8 mouse cellular contexts compared by ENCODE assay signal in the genomic region with DNA sequence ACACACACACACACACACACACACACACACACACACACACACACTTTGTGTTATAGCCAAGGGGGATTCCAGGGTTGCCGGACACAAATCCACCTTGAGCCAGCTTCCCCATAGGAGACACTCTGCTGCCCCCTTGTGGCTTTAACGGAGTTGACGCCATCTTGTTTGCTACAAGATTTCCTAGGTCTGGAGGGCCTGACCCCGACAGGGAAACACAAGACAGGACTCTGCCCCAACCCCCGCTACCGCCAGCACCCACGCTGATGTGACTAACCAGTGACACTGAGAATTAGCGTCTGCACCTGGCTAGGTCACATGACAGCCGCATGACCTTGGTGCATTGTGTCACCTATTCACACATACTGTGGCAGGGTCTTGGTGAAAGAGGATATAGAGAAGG. TPM values are rescaled to one million over a fixed set of nuclear protein-coding genes. Genes with fewer than 3 reads are reported as not detected.
DNase-seq lines count a peak whose midpoint lies in the region; ATAC-seq and TF ChIP-seq lines count a peak whose summit lies in the region.
"Had no signal": no experiment of that assay in that cellular context is flagged by ENCODE, and none has a peak within 500 bp of the region (broad histone marks: within the 10 kb centered on the region; RNA-seq: fewer than 3 reads in every experiment).

No protein-coding gene starts in this region.

- no peak overlapping the region for H3K4me2 ChIP-seq in intestine, embryonic 15.5 days (replicated peaks)
- H3K4me2 ChIP-seq: heart, embryonic 15.5 days had no signal

- 7% methylated on average over 9 of the region's 9 CpGs for WGBS in intestine, embryonic 15.5 days
- WGBS in lung, adult 2 months = 9% methylated on average over 9 of the region's 9 CpGs

- 0 out of 2 replicates have a peak, but pooled peaks cover 8% of the 10 kb centered on the region for H3K27me3 ChIP-seq in intestine, embryonic 15.5 days (replicated peaks)

- TF ChIP-seq CTCF in lung, adult 2 months (IDR thresholded peaks at IDR 0.05; ENCODE audit: insufficient read depth, low read length) = peak; percentile 62

- no peaks in the 10 kb centered on the region for H3K9me3 ChIP-seq in intestine, embryonic 15.5 days
- H3K9me3 ChIP-seq: heart, embryonic 15.5 days had no signal

- no peak overlapping the region for H3K9ac ChIP-seq in intestine, embryonic 15.5 days
- H3K9ac ChIP-seq: heart, embryonic 15.5 days had no signal

- no peak overlapping the region for H3K27ac ChIP-seq in intestine, embryonic 15.5 days
- H3K27ac ChIP-seq: heart, embryonic 15.5 days had no signal

- intact Hi-C loops in left cerebral cortex, postnatal 10 days (cut with DNase I) = loop anchor here (5.0 kb wide), 1 partner anchor 310 kb away; no protein-coding TSS in a partner anchor
- intact Hi-C loops in left cerebral cortex, postnatal 36 days (cut with DNase I) = loop anchor here (5.0 kb wide), 1 partner anchor 310 kb away; no protein-coding TSS in a partner anchor

- no peaks in the 10 kb centered on the region for H3K4me1 ChIP-seq in intestine, embryonic 15.5 days (replicated peaks)
- H3K4me1 ChIP-seq in lung, adult 2 months (ENCODE audit: control insufficient read depth, insufficient read depth, low read length) = no peaks in the 10 kb centered on the region

- TF ChIP-seq POLR2A in lung, adult 2 months (IDR thresholded peaks at IDR 0.05; ENCODE audit: borderline replicate concordance, extremely low read depth, low read depth, low read length) = no peak

- H3K36me3 ChIP-seq in intestine, embryonic 15.5 days = no peaks in the 10 kb centered on the region
- H3K36me3 ChIP-seq: heart, embryonic 15.5 days had no signal

- peak; percentile 23 for ATAC-seq in intestine, embryonic 15.5 days

- DNase-seq in left cerebral cortex, postnatal 10 days (ENCODE audit: extremely low spot score in 1 of 2, low spot score in 2 of 2) = peak; percentile 58 to 77
- no peak for DNase-seq in left cerebral cortex, postnatal 36 days (ENCODE audit: low spot score in 2 of 2)
- peak; percentile 93 for DNase-seq in R1 (ENCODE audit: low read depth, low spot score)
- DNase-seq in cerebellum, adult 9-10 months = peak; percentile 72
- peak; percentile 19 for DNase-seq in lung, adult 2 months
- DNase-seq in right cerebral cortex, postnatal 4 days = peak; percentile 83

- H3K4me3 ChIP-seq in intestine, embryonic 15.5 days (replicated peaks) = no peak overlapping the region
- no peak overlapping the region for H3K4me3 ChIP-seq in lung, adult 2 months (replicated peaks; ENCODE audit: extremely low read depth, low read depth, low read length)
- H3K4me3 ChIP-seq: heart, embryonic 15.5 days had no signal

RNA-seq across cellular contexts. Expression of gene Sdsl, which starts 15.0 kb away (rescaled TPM):
- total RNA-seq in left cerebral cortex, postnatal 10 days (2021) = 1 to 10 TPM; 5.0 to 5.3 TPM
- total RNA-seq in left cerebral cortex, postnatal 36 days (2021) = 1 to 10 TPM; 5.5 to 5.7 TPM
- 14.0 and 18.0 TPM in 2 replicates for polyA plus RNA-seq in intestine, embryonic 15.5 days (2015; fragmentation: Nextera tagmentation; extraction: Ambion mirVana)
- polyA plus RNA-seq in lung, adult 2 months (2012; rRNA removed) = 2.1 and 2.3 TPM in 2 replicates

RNA-seq across cellular contexts. Expression of gene Sds, which starts 18.7 kb away (rescaled TPM):
- not detected for total RNA-seq in left cerebral cortex, postnatal 10 days (2021)
- not detected for total RNA-seq in left cerebral cortex, postnatal 36 days (2021)
- polyA plus RNA-seq in intestine, embryonic 15.5 days (2015; fragmentation: Nextera tagmentation; extraction: Ambion mirVana) = not detected in 2 replicates
- 0.65 and 0.70 TPM in 2 replicates for polyA plus RNA-seq in lung, adult 2 months (2012; rRNA removed)
- polyA plus RNA-seq: heart, embryonic 15.5 days had no signal

RNA-seq across cellular contexts. Expression of gene Lhx5, which starts 26.1 kb away (rescaled TPM):
- under 1 TPM; 0.20 to 0.32 TPM for total RNA-seq in left cerebral cortex, postnatal 10 days (2021)
- not detected for total RNA-seq in left cerebral cortex, postnatal 36 days (2021)
- polyA plus RNA-seq in intestine, embryonic 15.5 days (2015; fragmentation: Nextera tagmentation; extraction: Ambion mirVana) = 0.08 TPM in 1 of 2 replicates, not detected in the other
- polyA plus RNA-seq in lung, adult 2 months (2012; rRNA removed) = not detected in 2 replicates
- polyA plus RNA-seq: heart, embryonic 15.5 days had no signal

RNA-seq across cellular contexts. Expression of gene Plbd2, which starts 45.8 kb away (rescaled TPM):
- 10 to 100 TPM; 70.6 to 71.5 TPM for total RNA-seq in left cerebral cortex, postnatal 10 days (2021)
- 10 to 100 TPM; 57.2 to 66.1 TPM for total RNA-seq in left cerebral cortex, postnatal 36 days (2021)
- polyA plus RNA-seq in intestine, embryonic 15.5 days (2015; fragmentation: Nextera tagmentation; extraction: Ambion mirVana) = 49.8 and 50.2 TPM in 2 replicates
- 40.0 and 42.7 TPM in 2 replicates for polyA plus RNA-seq in lung, adult 2 months (2012; rRNA removed)

RNA-seq across cellular contexts. Expression of gene Slc8b1, which starts 53.3 kb away (rescaled TPM):
- total RNA-seq in left cerebral cortex, postnatal 10 days (2021) = 1 to 10 TPM; 3.5 to 4.0 TPM
- total RNA-seq in left cerebral cortex, postnatal 36 days (2021) = 1 to 10 TPM; 4.2 to 8.2 TPM
- 6.2 and 6.6 TPM in 2 replicates for polyA plus RNA-seq in intestine, embryonic 15.5 days (2015; fragmentation: Nextera tagmentation; extraction: Ambion mirVana)
- polyA plus RNA-seq in lung, adult 2 months (2012; rRNA removed) = 37.0 and 40.0 TPM in 2 replicates

Comparison
In these comparisons a context has a peak if more than half of its experiments do, and no peak if none do; other contexts are left out.
1. DNase-seq: peak in left cerebral cortex, postnatal 10 days (2 of 2), R1 (single experiment), cerebellum, adult 9-10 months (single experiment), lung, adult 2 months (single experiment) and right cerebral cortex, postnatal 4 days (single experiment); none in left cerebral cortex, postnatal 36 days (0 of 2).